In the genomic region with DNA sequence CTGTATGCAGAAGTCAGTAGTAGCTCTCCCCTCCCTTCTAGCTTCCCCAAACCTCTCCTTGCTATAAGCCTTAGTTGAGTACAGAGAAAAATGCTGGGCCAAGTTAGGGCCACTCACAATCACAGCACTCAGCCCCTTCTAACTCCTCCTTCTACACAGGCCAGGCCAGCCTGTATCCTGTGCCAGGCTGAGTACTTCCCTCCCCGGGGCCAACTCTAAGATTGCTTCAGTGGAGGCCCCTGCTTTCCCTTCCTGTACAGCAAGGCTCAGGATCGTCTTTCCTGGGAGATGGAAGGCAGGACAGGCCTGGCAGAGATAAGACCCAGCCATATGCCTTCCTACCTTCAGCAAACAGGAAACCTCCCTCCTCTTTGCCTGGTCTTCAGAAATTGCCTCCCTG, we compare ENCODE assay signal across 9 mouse cellular contexts. TPM values are rescaled to one million over a fixed set of nuclear protein-coding genes. Genes with fewer than 3 reads are reported as not detected.
A peak's percentile ranks its signal among the peaks of the same experiment; 100 is the strongest.
DNase-seq lines count a peak whose midpoint lies in the region; ATAC-seq lines count a peak whose summit lies in the region.
"Had no signal": no experiment of that assay in that cellular context is flagged by ENCODE, and none has a peak within 500 bp of the region (broad histone marks: within the 10 kb centered on the region; RNA-seq: fewer than 3 reads in every experiment).

No protein-coding gene starts in this region.

- no peak overlapping the region for H3K4me2 ChIP-seq in kidney, embryonic 16.5 days (replicated peaks; ENCODE audit: low read depth, low read length)

- H3K9me3 ChIP-seq in kidney, embryonic 16.5 days (ENCODE audit: low read length) = no peaks in the 10 kb centered on the region
- H3K9me3 ChIP-seq in limb, embryonic 10.5 days (replicated peaks) = no peaks in the 10 kb centered on the region
- H3K9me3 ChIP-seq: G1E had no signal

- peak overlapping the region; percentile 84 for H3K27ac ChIP-seq in kidney, embryonic 16.5 days (ENCODE audit: low read length)
- peak overlapping the region; percentile 74 for H3K27ac ChIP-seq in limb, embryonic 10.5 days

- H3K4me3 ChIP-seq in kidney, embryonic 16.5 days (ENCODE audit: low read length) = no peak overlapping the region
- H3K4me3 ChIP-seq in limb, embryonic 10.5 days = no peak overlapping the region

- H3K9ac ChIP-seq in kidney, embryonic 16.5 days (replicated peaks; ENCODE audit: low read length) = peak overlapping the region; percentile 26; the same call in 1 of the 2 replicates

- H3K4me1 ChIP-seq in kidney, embryonic 16.5 days (ENCODE audit: insufficient read depth, low read length) = peaks cover 42% of the 10 kb centered on the region
- H3K4me1 ChIP-seq in limb, embryonic 10.5 days = peaks cover 28% of the 10 kb centered on the region

- ATAC-seq in kidney, embryonic 16.5 days (ENCODE audit: low FRiP score, low TSS enrichment) = peak; percentile 72
- ATAC-seq in erythroid progenitor cell, adult 5-6 weeks (replicated peaks; ENCODE audit: low FRiP score, poor library complexity, severe bottlenecking) = peak; percentile 20; the same call in 1 of the 2 replicates
- ATAC-seq in megakaryocyte-erythroid progenitor cell, adult 5-6 weeks (replicated peaks; ENCODE audit: low FRiP score, low TSS enrichment, poor library complexity, severe bottlenecking) = 0 out of 2 replicates have a peak, but pooled peaks have one; percentile 4
- no peak for ATAC-seq in activated CD4-positive, CD25-positive, alpha-beta regulatory T cell, adult 4 months

- no peaks in the 10 kb centered on the region for H3K27me3 ChIP-seq in kidney, embryonic 16.5 days (ENCODE audit: insufficient read depth, low read length)
- H3K27me3 ChIP-seq in limb, embryonic 10.5 days (ENCODE audit: low read depth, poor library complexity, severe bottlenecking) = no peaks in the 10 kb centered on the region

- no peak for DNase-seq in kidney, postnatal 36 days
- no peak for DNase-seq in limb, embryonic 10.5 days (ENCODE audit: low spot score)
- no peak for DNase-seq in thymus, postnatal 4 days
- DNase-seq in embryo, embryonic 10 days (ENCODE audit: low spot score) = no peak

- WGBS in kidney, embryonic 16.5 days = 5% methylated on average over 2 of the region's 2 CpGs
- WGBS in limb, embryonic 10.5 days = 18% methylated on average over 2 of the region's 2 CpGs

- H3K36me3 ChIP-seq in kidney, embryonic 16.5 days (ENCODE audit: insufficient read depth, low read length) = peaks cover 24% of the 10 kb centered on the region
- H3K36me3 ChIP-seq in limb, embryonic 10.5 days = peaks cover 49% of the 10 kb centered on the region

RNA-seq across cellular contexts. Expression of a gene that starts 14.9 kb away (rescaled TPM):
- 39.3 and 39.9 TPM in 2 replicates for polyA plus RNA-seq in kidney, embryonic 16.5 days (2015; fragmentation: Nextera tagmentation; extraction: Ambion mirVana)
- not detected in 2 replicates for total RNA-seq in erythroid progenitor cell, adult 5-6 weeks (2015; ENCODE audit: low replicate concordance)
- not detected in 2 replicates for total RNA-seq in erythroid progenitor cell, adult 5-6 weeks (2017; ENCODE audit: low replicate concordance)
- 78.2 and 83.2 TPM in 2 replicates for polyA plus RNA-seq in limb, embryonic 10.5 days (2016; fragmentation: Nextera tagmentation; extraction: Ambion mirVana)
- 0.20 TPM in 1 of 2 replicates, not detected in the other for total RNA-seq in megakaryocyte-erythroid progenitor cell, adult 5-6 weeks (2014; fragmentation: Nextera tagmentation)
- total RNA-seq in megakaryocyte-erythroid progenitor cell, adult 5-6 weeks (2017) = 0.19 TPM in 1 of 2 replicates, not detected in the other
- not detected for polyA plus RNA-seq in activated CD4-positive, CD25-positive, alpha-beta regulatory T cell, adult 4 months (2017; shearing (Covaris generic))
- total RNA-seq: G1E had no signal
- polyA plus RNA-seq: G1E had no signal

RNA-seq across cellular contexts. Expression of a gene that starts 32.4 kb away (rescaled TPM):
- polyA plus RNA-seq in kidney, embryonic 16.5 days (2015; fragmentation: Nextera tagmentation; extraction: Ambion mirVana) = 106 and 111 TPM in 2 replicates
- total RNA-seq in erythroid progenitor cell, adult 5-6 weeks (2015; ENCODE audit: low replicate concordance) = 84.7 and 109 TPM in 2 replicates
- total RNA-seq in erythroid progenitor cell, adult 5-6 weeks (2017; ENCODE audit: low replicate concordance) = 31.3 and 35.6 TPM in 2 replicates
- polyA plus RNA-seq in limb, embryonic 10.5 days (2016; fragmentation: Nextera tagmentation; extraction: Ambion mirVana) = 58.3 and 68.6 TPM in 2 replicates
- 51.9 and 70.3 TPM in 2 replicates for total RNA-seq in megakaryocyte-erythroid progenitor cell, adult 5-6 weeks (2014; fragmentation: Nextera tagmentation)
- total RNA-seq in megakaryocyte-erythroid progenitor cell, adult 5-6 weeks (2017) = 21.0 and 32.0 TPM in 2 replicates
- 10 to 100 TPM; 40.7 to 42.8 TPM for polyA plus RNA-seq in activated CD4-positive, CD25-positive, alpha-beta regulatory T cell, adult 4 months (2017; shearing (Covaris generic))

RNA-seq across cellular contexts. Expression of a gene that starts 36.7 kb away (rescaled TPM):
- polyA plus RNA-seq in kidney, embryonic 16.5 days (2015; fragmentation: Nextera tagmentation; extraction: Ambion mirVana) = 49.6 and 51.1 TPM in 2 replicates
- 2.5 TPM in 1 of 2 replicates, not detected in the other for total RNA-seq in erythroid progenitor cell, adult 5-6 weeks (2015; ENCODE audit: low replicate concordance)
- 0.39 TPM in 1 of 2 replicates, not detected in the other for total RNA-seq in erythroid progenitor cell, adult 5-6 weeks (2017; ENCODE audit: low replicate concordance)
- 18.9 and 25.3 TPM in 2 replicates for polyA plus RNA-seq in limb, embryonic 10.5 days (2016; fragmentation: Nextera tagmentation; extraction: Ambion mirVana)
- 8.4 and 12.8 TPM in 2 replicates for total RNA-seq in megakaryocyte-erythroid progenitor cell, adult 5-6 weeks (2014; fragmentation: Nextera tagmentation)
- total RNA-seq in megakaryocyte-erythroid progenitor cell, adult 5-6 weeks (2017) = 2.2 and 3.8 TPM in 2 replicates
- under 1 TPM; 0.43 to 0.62 TPM for polyA plus RNA-seq in activated CD4-positive, CD25-positive, alpha-beta regulatory T cell, adult 4 months (2017; shearing (Covaris generic))

Comparison
In these comparisons a context has a peak if more than half of its experiments do, and no peak if none do; other contexts are left out.
1. RNA of a gene that starts 14.9 kb away (polyA plus RNA-seq): 78.2 to 83.2 TPM in limb, embryonic 10.5 days and 39.3 to 39.9 TPM in kidney, embryonic 16.5 days; not detected in activated CD4-positive, CD25-positive, alpha-beta regulatory T cell, adult 4 months; every median in the first group is over 10 times any median in the second.
2. RNA of a gene that starts 36.7 kb away (polyA plus RNA-seq): 49.6 to 51.1 TPM in kidney, embryonic 16.5 days and 18.9 to 25.3 TPM in limb, embryonic 10.5 days; 0.43 to 0.62 TPM in activated CD4-positive, CD25-positive, alpha-beta regulatory T cell, adult 4 months; every median in the first group is over 10 times any median in the second.